Mouse (Mus musculus) erythroid progenitor cell, adult 5-6 weeks (primary cell): ENCODE data around the gene Aebp1. TPM values are rescaled to one million over a fixed set of nuclear protein-coding genes. Genes with fewer than 3 reads are reported as not detected.
"Not testable (repeated sequence)": the region's sequence is repeated elsewhere in the genome, so short reads cannot be mapped to it uniquely, and the experiment has no call there.

Experiments
- ATAC-seq: replicated peaks from 2 replicates; pipeline ENCODE4 v1.8.0; 2016; ENCODE audit warnings: moderate number of reproducible peaks, mild to moderate bottlenecking, moderate TSS enrichment, inconsistent platforms; ENCODE audit not compliant: poor library complexity, low FRiP score, severe bottlenecking
- total RNA-seq, 2 experiments: library from RNA; stranded (forward) in 1 of 2; stranded (reverse) in 1 of 2; fragments of 150-400 nt in 1 of 2; fragments of 186-747, 209-891 nt in 1 of 2; gene quantifications; 2 replicates each; pipeline versions ENCODE4 v1.2.3 to v1.2.4; 2015 to 2017; ENCODE audit warnings: low replicate concordance in 2 of 2

Gene Aebp1
- total RNA-seq, 2 experiments from 2014 or later, result 1.3 TPM; not detected in 1

- not testable (repeated sequence) for ATAC-seq
Observed at GRCm38 (mm10) chr11:5888563-5888962, 26.8 kb downstream of the Aebp1 start.

DNA sequence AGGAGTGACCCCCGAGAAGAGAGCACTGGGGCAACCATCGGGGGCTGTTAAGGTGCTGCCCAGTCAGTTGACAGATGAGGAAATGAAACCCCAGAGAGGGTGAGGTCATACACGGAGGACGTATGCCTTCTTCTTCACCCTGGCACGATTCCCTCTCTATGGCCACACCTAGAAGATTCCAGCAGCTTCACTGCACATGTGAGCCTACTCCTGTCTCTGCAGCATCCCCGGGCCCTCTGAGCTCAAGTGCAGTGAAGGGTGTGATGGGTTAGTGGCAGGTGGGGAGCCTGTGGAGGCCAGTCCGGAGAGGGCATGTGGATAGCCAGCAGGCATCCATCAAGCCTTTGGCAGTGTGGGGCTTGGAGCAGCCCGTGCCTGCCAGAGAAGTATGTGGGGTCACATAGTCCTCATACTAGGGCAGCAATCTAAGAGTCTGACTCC is 30.4 kb downstream of the Aebp1 start:
- no peak for ATAC-seq

GRCm38 (mm10) chr11:5892810-5893368 is 31.1 kb downstream of the Aebp1 start:
- ATAC-seq, result no peak

- no peak for ATAC-seq
Observed at GRCm38 (mm10) chr11:5893807-5894206, 32.1 kb downstream of the Aebp1 start.

- no peak for ATAC-seq
Observed at GRCm38 (mm10) chr11:5897230-5897629, 35.5 kb downstream of the Aebp1 start.

- ATAC-seq, result no peak
Observed at GRCm38 (mm10) chr11:5897839-5898238, 36.1 kb downstream of the Aebp1 start.

DNA sequence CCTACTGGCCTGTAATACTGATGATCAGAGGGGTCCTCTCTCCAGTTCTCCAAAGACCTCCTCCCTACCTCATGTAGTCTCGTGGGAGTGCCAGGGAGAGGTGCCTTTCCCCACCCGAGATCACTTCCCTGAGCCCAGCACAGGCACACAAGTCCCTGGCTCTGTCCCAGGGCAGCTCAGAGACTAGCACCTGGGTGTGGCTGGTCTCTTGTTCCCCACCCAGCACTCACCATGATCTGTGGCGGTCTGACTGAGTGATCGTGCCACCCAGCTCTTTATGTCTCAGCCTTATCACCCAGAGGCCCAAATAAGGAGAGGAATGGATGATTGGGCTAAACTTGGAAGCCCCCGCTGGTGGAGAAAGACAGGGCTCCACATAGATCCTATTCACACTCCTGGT is 36.8 kb downstream of the Aebp1 start, which contains the start of gene Myl7:
Gene Myl7, minus strand, starts transcription at position 252 of the 400 bp plus-strand sequence.
- no peak for ATAC-seq

DNA sequence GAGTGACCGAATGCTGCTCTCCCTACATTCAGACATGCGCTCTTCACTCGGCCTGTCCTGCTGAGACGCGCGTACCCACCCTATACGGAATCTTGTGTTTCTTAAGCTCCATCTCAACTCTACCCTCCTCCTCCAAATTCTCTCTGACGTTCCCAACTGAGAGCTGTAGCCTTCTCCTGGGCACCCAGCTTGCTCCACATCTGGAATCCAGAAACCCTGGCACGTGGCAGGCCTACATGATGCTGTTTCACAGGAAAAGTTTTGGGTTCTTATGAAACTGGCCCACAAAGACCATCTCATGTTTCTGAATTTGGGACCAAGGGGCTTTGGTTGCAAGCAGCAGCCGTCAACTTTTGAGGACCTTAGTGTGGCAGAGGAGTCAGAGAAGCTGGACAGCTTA is 37.5 kb downstream of the Aebp1 start:
- ATAC-seq, result no peak

DNA sequence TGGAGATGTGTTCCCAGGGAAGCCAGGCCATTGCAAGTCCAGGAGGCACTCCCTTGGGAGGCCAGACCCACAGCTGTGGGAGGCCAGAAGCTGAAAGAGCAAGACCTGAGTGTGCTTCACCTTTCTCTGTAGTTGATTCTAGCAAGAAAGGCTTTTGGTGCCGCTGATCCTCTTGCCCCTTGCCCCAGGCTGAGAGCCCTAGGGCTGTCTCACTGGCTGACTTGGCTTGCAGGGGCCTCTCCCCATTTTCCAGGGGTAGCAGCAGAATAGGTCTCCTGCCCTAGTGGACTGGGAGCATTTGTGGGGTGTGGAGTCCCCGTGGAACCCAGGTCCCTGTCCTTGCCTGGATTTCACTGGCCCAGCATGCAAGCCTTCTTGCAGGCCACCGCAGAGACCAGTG is 39.6 kb downstream of the Aebp1 start:
- no peak for ATAC-seq

GRCm38 (mm10) chr11:5901950-5902349 is 40.2 kb downstream of the Aebp1 start:
- ATAC-seq, result no peak

- no peak for ATAC-seq
Observed at GRCm38 (mm10) chr11:5902390-5902789, 40.6 kb downstream of the Aebp1 start.

DNA sequence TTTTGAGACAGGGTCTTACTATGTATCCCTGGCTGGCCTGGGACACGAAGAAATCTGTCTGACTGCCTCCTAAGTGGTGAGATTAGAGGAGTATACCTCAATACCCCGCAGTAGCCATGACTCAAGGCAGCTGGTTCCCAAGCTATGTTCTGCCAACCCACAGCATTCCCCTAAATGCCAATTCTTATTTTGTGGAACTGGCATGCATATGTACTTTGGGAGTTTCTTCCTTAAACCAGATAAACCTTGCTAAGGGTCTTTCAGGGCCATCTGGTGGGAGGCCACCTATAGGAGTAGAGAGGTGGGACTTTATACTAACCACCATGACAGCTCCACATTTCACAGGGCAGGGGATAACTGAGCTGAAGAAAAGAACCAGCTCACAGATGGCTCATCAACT is 42.1 kb downstream of the Aebp1 start:
- no peak for ATAC-seq

GRCm38 (mm10) chr11:5904357-5904756 is 42.6 kb downstream of the Aebp1 start:
- ATAC-seq, result no peak

GRCm38 (mm10) chr11:5904871-5905270 is 43.1 kb downstream of the Aebp1 start:
- ATAC-seq, result no peak

- ATAC-seq, result no peak
Observed at GRCm38 (mm10) chr11:5905778-5906518, 44.2 kb downstream of the Aebp1 start.

DNA sequence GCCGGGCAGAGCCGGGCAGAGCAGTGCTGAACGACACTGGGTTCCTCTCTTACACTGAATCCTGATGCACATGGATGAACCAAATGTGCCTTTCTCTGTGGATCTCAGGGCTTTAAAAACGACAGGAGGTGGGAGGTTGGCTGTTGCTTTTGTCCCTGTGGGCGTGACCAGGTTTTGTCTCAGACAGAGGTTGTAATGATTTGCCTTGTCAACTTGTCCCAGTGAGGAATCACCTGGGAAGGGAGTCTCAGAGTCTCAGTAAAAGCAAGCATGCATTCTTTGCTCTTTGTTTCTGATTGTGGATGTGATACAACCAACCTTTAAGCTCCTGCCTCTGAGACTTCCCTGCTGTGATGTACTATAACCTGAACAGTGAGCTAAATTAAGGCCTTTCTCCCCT is 45.3 kb downstream of the Aebp1 start:
- no peak for ATAC-seq

GRCm38 (mm10) chr11:5908642-5909041 is 46.9 kb downstream of the Aebp1 start:
- no peak for ATAC-seq

- ATAC-seq, result no peak
Observed at GRCm38 (mm10) chr11:5912635-5913034, 50.9 kb downstream of the Aebp1 start.

- ATAC-seq, result no peak
Observed at GRCm38 (mm10) chr11:5913256-5913655, 51.5 kb downstream of the Aebp1 start.

DNA sequence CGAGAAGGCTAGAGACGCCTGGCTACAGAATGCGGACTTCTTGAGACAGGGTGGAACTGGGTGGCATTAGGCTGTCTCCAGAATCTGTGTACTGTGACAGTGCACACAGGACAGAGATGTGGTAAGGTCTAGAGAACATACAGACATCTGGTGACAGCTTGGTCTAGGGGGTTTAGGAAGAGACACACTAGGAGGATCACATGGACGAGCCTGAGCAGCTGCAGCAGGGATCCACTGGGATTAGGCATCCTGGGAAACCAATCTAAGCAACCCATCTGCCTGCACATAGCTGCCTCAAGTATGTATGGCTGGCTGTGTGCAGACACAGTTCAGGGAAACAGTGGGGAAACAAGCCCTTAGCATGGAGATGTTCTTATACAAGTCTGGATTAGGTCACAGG is 52.2 kb downstream of the Aebp1 start:
- ATAC-seq, result no peak

DNA sequence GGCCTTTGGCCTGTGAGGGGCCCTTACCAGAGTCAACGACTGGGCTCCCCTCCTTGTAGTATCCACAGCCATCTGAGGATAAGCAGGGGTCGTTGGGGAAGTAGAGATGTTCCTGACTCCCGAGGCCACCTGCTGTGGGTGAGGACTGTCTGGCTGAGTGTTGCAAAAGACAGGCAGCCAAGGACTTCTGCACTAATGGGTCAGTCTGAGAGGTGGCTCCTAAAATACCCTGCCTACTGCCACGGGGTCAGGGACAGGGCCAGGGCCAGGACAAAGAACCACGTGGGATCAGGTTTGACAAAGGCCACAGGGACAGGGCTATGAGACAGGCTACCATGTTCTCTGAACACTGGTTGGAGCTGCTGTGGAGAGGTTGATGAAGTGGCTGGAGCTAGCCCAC is 53.2 kb downstream of the Aebp1 start:
- no peak for ATAC-seq
